Mouse (Mus musculus) heart, postnatal 0 days (tissue): ENCODE data around the gene Cerk.

ENCODE experiments used
- CTCF ChIP-seq: IDR thresholded peaks from 2 replicates; pipeline ENCODE4 v1.5.1; 2016; ENCODE audit warnings: antibody characterized with exemption, control low read depth, low read depth
- EP300 ChIP-seq: IDR thresholded peaks from 2 replicates; pipeline ENCODE4 v1.6.1; 2016; ENCODE audit warnings: antibody characterized with exemption, low read depth

- TF ChIP-seq CTCF = no peak
- TF ChIP-seq EP300 = no peak
These were observed 90.0 kb downstream of the Cerk start for GRCm38 (mm10) chr15:86095722-86096603.
